Mouse (Mus musculus): ENCODE measurements around the gene Nup107. TPM values are rescaled to one million over a fixed set of nuclear protein-coding genes. Genes with fewer than 3 reads are reported as not detected.

Gene Nup107
- total RNA-seq, 2 experiments from 2014 or later = 85.6 to 111 TPM

DNA sequence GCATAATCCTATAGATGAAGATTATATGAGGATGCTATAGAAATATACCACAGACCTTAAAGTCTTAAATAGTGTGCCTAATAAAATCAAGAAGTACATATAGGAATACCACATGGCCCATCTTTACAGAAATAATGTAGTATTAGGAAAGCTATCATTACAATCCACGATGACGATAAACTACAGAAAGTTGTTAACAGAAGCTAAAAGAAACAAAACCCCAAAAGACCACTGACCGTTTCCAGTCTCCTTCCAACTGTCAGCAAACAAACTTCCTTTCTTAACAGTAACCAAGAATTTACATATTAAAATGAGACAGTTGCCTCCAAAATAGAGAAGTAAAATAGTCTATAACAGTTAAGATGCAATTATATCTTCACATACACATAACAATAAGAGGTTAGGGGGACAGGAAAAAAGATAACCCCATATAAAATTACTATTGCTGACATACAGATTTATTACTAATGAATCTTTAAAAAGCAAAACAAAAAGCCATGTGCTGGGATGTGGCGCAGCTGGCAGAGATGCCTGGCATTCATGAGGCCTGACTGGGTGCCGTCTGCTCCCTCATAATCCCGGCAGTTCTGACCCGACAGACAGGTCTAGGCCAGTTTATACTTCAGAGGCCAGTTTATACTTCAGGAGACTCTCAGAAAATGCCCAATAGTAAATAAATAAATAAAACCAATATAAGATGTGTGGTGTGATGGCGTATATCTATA, 12.8 kb downstream of the Nup107 start:
- ATAC-seq (replicated peaks; ENCODE audit: poor library complexity) = 0 out of 2 replicates have a peak, but pooled peaks have one; percentile 15

DNA sequence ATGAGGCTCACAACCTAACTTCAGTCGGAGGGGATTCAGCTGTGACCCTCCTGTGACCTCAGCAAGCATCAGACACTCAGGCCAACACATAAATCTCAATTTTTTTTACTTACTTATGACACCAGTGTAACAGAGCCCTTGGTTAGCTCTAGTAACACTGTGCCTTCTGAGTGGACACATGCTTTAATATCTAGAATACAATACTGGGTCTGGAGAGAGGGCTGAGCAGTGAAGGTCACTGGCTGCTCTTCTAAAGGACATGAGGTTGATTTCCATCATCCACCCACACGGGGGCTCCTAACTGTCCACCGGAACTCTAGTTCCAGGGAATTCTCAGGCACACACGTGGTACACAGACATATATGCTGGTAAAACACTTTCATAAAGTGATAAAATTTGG, 13.6 kb downstream of the Nup107 start:
- ATAC-seq (replicated peaks; ENCODE audit: poor library complexity) = no peak

DNA sequence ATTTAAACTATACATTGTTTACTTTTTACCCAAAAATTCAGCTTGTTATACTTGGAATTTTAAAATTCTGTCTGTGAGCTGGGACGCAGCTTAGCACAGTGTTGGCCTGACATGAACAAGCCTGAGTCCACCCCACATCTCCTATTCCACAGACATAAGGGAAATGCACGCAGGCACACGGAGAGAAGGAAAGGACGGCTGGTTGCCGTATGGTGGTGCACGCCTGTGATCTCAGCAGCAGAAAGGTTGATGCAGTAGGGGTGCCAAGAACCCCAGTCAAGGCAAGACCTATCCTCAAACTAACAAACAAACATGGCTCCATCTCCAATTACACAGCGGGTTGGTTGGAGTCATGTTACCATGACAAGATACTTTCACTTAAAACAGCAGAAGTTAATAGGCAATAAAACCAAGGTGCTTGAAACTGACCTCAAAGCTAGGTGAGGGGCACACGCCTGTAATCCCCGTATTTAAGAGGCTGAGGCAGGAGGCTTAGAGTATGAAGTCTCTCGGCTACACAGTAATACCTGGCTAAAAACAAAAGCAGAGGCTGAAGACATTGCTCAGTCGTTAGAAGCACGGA, 14.1 kb downstream of the Nup107 start:
- ATAC-seq (replicated peaks; ENCODE audit: poor library complexity) = no peak

DNA sequence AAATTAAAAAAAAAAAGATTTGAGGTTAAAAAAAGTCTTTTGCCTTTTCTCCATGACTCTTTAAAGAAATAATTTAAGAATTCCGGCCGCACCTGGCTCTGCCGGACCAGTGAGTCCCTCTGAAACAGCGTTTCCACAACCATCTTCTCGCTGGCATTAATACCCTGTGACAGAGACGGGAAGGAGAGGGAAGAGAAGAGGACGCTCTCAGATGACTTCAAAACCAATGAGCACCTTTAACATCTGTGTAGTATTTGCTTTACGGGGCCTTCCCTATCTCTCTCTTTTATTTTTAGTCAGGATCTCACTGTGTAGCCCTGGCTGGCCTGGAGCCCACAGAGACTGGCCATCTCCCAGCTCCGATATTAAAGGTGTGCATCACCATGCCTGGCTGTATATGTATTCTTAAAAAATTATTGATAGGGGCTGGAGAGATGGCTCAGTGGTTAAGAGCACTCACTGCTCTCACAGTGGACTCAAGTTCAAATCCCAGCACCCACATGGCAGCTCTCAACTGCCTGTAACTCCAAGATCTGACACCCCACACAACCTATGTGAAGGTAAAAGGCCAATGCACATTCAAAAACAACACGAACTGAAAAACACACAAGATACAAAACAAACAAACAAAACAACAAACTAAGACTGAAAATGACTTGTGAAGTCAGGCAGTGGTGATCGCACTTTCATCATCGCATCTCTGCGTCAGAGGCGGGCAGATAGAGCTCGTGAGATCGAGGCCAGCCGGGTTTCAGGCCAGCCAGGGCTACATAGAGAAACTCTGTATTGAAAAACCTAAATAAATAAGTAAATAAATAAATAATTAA, 14.8 kb downstream of the Nup107 start:
- ATAC-seq (replicated peaks; ENCODE audit: poor library complexity) = no peak

- no peak for ATAC-seq (replicated peaks; ENCODE audit: poor library complexity)
Measured at GRCm38 (mm10) chr10:117777103-117777470, 15.4 kb downstream of the Nup107 start.

DNA sequence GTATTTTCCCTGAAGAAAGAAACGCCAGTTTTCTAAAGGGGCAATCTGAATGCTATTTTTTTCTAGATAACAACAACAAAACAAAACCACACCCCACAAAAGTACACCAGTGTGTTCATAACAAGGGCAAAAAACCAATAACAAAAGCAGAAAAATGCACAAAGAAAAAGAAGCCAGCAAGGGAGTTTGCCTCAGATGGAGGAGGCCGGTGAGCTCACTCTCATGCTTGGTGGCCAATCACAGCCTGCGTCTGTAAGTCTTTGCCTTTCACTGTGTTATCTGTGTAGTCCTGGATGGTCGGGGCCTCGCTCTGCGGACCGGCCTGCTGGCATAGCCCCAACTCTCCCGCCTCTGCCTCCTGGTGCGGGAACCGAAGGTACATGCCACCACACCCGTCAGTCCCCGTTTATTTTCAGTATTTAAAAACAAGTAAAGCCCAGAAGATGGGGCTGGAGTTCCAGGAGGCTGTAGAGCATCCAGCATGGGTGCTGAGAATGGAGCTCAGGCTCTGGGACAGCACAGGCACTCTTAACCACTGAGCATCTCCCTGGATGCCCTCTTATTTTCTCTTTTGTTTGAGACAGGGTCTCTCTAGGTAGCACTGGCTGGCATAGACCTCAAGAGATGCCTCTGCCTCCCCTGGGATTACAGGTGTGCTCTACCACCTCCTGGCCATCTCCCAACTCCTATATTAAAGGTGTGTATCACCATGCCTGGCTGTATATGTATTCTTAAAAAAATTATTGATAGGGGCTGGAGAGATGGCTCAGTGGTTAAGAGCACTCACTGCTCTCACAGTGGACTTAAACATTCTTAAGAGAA, 16.0 kb downstream of the Nup107 start:
- peak; percentile 43; the same call in 1 of the 2 replicates for ATAC-seq (replicated peaks; ENCODE audit: poor library complexity)

DNA sequence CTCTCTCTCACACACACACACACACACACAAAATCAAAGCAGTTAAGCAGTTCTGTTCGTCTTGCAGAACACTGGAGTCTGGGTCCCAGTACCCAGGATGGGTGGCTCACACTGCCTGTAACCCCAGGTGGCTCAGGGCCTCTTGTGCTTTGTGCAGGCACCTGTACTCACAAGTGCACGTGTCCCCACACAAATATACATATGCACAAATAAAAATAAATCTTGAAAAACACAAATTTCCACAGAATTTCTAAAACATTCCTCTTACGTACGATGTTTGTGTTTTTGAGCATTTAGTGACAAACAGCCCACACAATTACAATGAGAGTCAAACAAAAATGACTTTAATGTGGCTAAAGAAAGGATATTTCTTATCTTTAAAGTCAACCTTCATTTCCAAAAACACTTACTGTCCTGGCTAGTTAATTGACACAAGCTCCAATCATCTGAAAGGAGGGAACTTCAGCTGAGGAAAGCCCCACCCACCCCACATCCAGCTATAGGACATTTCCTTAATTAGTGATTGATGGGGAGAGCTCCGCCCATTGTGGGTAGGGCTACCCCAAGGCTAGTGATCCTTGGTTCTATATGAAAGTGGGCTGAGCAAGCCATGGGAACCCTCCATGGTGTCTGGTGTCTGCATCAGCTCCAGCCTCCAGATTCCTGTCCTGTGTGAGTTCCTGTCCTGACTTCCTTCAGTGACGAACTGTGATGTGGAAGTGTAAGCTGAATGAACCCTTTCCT, 16.9 kb downstream of the Nup107 start:
- peak; percentile 37; the same call in 1 of the 2 replicates for ATAC-seq (replicated peaks; ENCODE audit: poor library complexity)

DNA sequence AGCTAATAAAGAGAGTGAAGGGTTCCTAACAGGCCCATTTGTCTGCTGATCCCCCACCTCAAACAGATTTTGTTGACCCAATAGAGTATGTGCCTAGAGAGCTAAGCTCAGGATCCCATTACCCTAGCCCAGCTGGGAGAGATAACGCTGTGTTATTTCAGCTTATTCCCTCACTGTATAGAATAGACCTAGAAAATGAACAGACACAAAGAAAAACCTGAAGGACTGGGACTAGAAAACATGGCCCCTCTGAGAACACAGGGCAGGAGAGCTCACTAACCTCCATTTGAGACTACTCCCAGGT, 17.7 kb downstream of the Nup107 start:
- ATAC-seq (replicated peaks; ENCODE audit: poor library complexity) = no peak

DNA sequence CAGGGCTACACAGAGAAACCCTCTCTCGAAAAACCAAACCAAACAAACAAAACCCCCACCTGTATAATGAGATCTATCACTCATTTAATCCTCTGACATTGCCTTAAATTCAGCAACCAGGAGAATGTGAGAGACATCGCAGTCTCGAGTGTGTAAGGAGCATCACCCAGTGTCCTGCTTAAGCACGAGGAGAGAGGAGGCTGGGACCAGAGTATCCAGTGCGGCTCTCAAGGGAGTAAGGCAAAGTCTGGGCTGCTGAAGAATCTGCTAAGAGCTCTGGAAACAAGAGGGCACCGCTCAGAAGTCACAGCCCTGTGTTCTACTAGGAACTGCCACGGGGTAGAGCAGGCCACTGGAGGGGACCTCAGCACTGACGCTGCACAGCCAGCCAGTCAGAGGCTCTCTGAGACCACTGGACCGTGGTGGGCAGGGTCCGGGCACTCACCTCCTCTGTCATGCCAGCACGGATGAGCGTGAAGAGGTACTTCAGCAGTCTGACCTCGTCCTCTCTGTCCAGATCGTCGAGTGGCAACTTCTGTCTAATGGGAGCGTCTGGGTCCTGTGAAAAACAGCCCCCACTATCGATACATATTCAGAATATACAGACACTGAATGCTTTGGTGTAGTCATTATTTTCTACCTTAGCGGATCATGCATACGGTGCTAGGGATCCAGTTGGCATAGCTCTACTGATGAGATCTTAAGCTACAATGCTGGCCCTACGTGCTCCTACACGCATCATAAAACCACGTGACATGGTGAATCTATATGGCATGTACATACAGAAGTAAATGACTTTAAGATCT, 18.3 kb downstream of the Nup107 start:
- ATAC-seq (replicated peaks; ENCODE audit: poor library complexity) = no peak

- ATAC-seq (replicated peaks; ENCODE audit: poor library complexity) = no peak
Measured at GRCm38 (mm10) chr10:117773106-117773720, 19.3 kb downstream of the Nup107 start.

DNA sequence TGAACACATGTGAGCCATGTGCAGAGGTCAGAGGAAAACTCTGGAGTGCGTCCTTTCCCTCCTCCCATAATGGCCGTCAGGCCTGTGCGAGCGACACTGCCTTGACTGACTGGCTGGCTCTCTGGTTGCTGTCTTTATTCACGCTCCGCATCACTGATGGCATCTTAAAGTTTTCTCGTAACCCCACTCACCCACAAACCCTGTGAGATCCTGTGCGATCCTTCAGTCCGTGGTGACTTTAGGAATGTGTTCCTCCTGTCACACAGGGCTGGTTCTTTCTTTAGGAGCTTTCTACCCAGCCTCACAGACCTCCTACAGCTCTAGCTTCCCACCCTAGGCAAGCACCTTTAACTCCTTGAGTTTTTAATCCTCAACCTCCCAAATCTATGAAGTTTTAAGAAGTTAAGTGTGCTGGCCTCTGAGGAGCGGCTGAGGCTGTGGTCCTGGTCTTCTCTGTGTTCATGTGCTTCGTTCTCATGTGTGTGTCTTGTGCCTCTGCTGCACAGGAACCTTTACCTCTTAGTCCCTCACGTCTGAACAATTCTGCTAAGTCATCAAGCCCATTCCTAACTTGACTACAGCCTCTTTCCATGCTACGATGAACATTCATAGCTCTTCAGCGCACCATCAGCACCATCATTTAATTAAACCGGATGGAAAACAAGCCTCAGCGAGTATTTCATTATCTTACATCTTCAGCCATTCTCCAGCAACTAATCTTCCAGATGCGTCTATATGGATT, 20.0 kb downstream of the Nup107 start:
- no peak for ATAC-seq (replicated peaks; ENCODE audit: poor library complexity)

DNA sequence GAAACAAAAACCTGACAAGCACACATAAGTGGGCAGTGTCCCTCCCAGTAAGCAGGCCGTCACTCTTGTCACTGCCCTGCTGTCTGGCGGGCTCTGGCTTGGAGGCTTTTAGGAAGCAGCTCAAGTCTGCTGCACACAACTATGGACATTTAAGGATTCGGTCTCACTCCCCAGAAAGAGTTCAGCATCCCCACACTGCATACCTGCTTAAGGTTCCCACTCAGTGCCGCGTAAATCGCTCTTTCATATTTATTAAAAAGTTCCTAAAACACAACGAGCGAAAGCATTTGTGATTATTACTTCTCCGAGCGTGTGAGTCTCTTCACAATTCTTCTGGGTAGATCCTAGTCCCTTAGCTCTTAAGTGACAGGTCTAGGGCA, 21.4 kb downstream of the Nup107 start:
- ATAC-seq (replicated peaks; ENCODE audit: poor library complexity) = no peak

GRCm38 (mm10) chr10:117770286-117771130, 22.0 kb downstream of the Nup107 start:
- no peak for ATAC-seq (replicated peaks; ENCODE audit: poor library complexity)

DNA sequence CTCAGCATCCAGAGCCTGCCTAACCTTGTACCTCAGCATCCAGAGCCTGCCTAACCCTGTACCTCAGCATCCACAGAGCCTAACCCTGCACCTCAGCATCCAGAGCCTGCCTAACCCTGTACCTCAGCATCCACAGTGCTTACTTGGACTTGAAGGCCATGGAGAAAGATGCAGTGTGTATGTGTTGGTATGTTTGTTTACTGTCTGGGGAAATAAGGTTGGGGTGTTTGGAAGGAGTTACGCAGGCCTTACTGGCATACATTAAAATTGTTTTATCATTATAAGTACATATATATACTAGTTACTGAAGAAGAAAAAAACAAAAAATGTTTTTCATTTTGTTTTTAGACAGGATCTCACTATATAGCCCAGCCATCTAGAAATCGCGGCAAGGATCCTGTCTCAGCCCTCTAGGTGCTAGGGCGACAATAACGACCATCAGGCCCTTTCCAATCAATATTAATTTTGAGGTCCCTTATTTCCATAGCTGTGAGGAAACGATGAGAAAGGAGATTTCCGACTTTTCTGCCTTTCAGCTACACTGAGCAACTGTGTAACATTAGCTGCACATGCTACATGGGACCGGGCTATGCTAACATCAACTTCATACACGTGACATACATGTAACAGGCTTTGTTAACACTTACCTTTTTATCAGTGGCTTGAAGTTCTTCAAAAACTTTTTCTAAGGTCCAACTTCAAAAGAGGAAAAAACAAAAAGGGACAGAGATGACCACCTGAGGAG, 22.8 kb downstream of the Nup107 start:
- ATAC-seq (replicated peaks; ENCODE audit: poor library complexity) = no peak

DNA sequence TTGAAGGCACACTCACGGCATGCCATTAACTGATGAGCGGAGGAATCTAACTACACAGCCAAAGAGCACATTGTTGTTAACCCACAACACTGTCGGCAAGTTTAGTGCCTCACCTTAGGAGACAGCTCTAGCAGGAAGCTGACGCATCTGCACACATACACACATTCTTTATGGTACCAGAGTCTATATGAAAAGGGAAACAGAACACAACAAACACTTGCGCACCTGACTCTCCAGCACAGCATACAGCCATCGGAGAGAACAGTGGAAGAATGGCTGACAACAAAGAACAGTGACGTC, 24.4 kb downstream of the Nup107 start:
- ATAC-seq (replicated peaks; ENCODE audit: poor library complexity) = no peak

- no peak for ATAC-seq (replicated peaks; ENCODE audit: poor library complexity)
Measured at GRCm38 (mm10) chr10:117767286-117768140, 25.0 kb downstream of the Nup107 start.

- no peak for ATAC-seq (replicated peaks; ENCODE audit: poor library complexity)
Measured at GRCm38 (mm10) chr10:117766896-117767160, 25.7 kb downstream of the Nup107 start.
